Mouse (Mus musculus) ES-Bruce4 (cell line): Measurements from ENCODE around the gene Btbd17.

Experiments
- CTCF ChIP-seq: IDR thresholded peaks from one replicate; pipeline ENCODE4 v1.8.1; 2011; ENCODE audit warnings: low read depth, low read length
- POLR2A ChIP-seq: IDR thresholded peaks from one replicate; pipeline ENCODE4 v1.8.1; 2011; ENCODE audit warnings: low read length; ENCODE audit not compliant: insufficient read depth

GRCm38 (mm10) chr11:114769911-114770310 is 25.8 kb downstream of the Btbd17 start:
- TF ChIP-seq CTCF (no peak), POLR2A (no peak)
